Mouse (Mus musculus): ENCODE measurements around the gene Olfr390.

Gene Olfr390

GRCm38 (mm10) chr11:73782664-73783063 is at the start of gene Olfr390:
Olfr390 (plus strand) TSS chr11:73782964.
- 68% methylated on average over 1 of the region's 1 CpGs for WGBS

DNA sequence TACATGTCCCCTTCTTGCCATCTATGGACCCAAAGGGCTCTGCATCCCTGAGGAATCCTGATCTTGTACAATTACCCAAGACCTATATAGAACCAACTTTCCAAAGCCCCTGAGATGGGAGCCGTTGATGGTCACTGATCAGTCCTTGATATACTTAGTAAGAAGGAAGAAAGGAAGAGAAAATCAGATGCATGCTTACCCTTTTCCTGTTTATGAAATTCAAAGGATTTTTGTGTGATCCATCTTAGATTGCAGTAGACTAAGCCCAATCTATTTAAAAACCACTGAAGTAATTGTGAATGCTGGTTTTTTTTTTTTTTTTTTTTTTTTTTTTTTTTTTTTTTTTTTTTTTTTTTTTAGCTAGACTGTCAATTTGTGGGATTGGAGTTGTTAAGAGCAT is 2.2 kb upstream of the Olfr390 start, which contains the start of gene Olfr389:
Gene Olfr389 (minus strand): TSS at position 101 of the 400 bp plus-strand sequence.
- WGBS = 84% methylated on average over 1 of the region's 1 CpGs

GRCm38 (mm10) chr11:73802952-73803351 is 20.2 kb downstream of the Olfr390 start, which contains the start of gene Olfr391-ps:
Olfr391-ps (minus strand) TSS chr11:73803052.
- 15% methylated on average over 1 of the region's 1 CpGs for whole genome bisulfite sequencing

DNA sequence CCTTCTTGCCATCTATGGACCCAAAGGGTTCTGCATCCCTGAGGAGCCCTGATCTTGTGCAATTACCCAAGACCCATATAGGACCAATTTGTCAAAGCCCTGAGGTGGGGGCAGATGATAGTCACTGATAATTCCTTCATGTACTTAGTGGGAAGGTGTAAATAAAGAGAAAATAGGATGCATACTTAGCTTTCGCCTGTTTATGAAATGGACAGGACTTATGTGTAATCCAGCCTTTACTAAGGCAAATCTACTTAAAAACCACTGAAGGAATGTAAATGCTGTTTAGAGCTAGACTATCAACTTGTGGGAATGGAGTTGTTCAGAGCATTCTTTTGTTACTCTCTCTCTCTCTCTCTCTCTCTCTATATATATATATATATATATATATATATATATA is 34.2 kb downstream of the Olfr390 start, which contains the start of gene Olfr392:
Gene Olfr392 (minus strand): TSS at position 101 of the 400 bp plus-strand sequence.
- 97% methylated on average over 1 of the region's 1 CpGs for WGBS

Measured in cerebral cortex, adult 2 months (tissue).